Mouse (Mus musculus): ENCODE results near the gene Dio3.

Dio3 gene

DNA sequence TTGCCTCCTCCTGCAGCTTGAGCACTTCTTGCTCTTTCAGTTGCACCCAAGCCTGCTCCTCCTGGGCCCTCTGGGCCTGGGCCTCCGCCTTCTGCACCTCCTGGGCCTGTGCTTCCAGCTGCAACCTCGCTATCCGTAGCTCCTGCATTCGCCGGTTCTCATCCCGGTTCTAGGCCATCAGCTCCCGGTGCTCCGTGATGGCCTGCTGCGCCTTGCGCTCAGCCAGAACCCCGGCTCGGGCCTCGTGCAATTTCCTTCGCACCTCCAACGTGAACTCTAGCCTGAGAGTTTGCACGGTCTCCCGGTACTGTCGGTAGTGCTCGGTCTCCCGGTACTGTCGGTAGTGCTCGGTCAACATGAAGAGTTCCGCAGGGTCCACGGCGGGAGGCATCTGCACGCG lies 40.8 kb downstream of the Dio3 start:
- in situ Hi-C loops (cut with MboI, MseI) = no loop called here
